Mouse (Mus musculus) embryo, embryonic 9.5 days (tissue): ENCODE results near the gene Rom1.
"Not testable (repeated sequence)": the region's sequence is repeated elsewhere in the genome, so short reads cannot be mapped to it uniquely, and the experiment has no call there.

Experiments used
- DNase-seq: peaks from one replicate; pipeline ENCODE4 v3.0.0-alpha.2; 2017; ENCODE audit errors: extremely low spot score

Rom1 gene

DNA sequence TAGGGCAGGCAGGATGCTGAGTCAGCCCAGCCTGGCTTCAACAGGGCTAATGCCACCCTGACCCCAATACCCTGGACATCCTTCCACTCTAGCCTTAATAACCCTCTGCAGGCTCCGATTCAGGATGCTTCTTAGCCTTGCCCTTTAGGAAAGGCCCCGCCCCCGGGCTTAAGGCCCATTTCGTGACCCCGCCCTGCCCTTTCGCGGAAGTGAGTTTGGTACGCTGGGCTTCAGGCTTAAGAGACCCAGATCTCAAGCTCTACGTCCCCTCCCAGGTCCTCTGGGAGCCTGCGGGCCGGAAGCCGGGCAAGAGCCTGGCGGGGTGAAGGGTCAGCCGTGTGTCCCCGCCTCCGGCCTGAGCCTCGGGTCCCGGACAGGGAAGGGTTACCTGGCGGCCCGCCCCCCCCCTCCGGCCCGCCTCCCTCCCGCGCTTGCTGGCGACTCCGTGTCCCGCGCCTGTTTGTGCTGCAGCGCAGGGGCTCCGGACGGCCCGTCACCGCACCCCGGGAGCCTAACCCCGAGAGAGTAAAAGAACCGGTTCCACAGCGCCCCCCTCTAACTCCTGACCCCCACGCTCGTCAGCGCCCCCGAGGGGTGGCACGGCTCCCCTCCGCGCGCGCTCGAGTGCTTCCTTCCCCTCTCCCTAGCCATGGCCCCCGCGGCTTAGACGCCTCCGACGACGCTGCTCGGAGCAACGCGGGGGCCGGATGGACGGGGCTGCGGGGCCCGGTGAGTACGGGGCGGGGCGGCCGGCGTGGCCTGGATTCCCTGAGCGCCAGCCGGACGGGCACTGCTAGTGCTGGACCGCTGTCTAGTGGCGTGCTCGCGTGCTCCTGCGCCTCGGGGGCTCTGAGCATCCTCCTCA lies at the start of gene Rom1, which contains the start of gene Eml3:
Gene Rom1 (minus strand): TSS at position 133 of the 865 bp plus-strand sequence.
Gene Eml3 (plus strand): TSS at position 329 of the 865 bp plus-strand sequence.
- DNase-seq = peak; percentile 91

DNA sequence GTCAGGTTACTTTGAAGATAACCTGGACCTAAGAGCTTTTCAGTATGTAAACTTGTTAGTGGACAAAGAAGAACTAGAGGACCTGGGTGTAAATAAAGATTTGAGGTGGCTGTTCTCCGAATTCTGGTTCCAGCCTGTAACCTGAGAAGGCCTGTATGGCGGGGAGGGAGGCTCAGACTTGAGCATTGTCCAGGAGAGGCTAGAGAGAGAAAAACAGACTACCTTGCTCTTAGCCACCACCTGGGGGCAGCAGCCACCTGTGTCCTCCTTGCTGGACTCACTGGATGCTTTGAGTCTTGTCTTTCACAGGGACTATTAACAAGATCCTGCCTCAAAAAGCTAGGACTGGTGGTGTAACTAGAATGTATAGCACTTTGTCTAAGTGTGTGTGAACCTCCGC lies 47.4 kb upstream of the Rom1 start:
- no peak for DNase-seq

DNA sequence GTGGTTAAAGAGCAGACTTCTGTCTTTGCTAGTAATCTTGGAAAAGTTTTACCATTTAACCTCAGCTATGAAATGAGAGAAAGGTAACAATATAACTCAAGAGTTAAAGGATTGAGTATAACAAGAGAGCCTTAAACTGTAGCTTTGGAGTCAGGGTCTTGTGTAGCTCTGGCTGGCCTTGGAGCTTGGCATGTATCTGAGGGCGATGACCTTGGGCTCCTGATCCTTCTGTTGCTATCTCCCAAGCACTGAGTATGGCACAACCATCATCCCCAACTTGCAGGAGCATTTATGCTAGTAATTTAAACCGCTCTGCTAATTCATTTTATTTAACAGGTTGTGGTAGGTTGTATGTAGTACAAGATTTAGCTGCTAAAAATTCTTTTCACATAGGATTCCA lies 46.3 kb upstream of the Rom1 start:
- no peak for DNase-seq

DNA sequence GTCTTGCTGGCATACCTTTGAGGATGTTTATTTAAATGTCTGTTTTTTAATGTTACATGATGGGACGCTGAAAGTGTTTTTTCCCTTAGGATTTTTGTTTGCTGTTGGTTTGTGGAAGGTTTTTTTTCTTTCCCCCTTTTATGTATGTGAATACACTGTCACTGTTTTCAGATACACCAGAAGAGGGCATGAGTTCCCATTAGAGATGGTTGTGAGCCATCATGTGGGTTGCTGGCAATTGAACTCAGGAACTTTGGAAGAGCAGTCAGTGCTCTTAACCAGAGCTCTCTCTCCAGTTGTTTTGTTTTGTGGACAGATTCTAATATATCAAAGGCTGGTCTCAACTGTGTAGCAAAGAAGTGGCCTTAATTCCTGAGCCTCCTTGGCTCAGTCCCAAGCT lies 45.5 kb upstream of the Rom1 start:
- no peak for DNase-seq

GRCm38 (mm10) chr19:8972491-8972890 lies 43.3 kb upstream of the Rom1 start:
- not testable (repeated sequence) for DNase-seq

- DNase-seq = no peak
These were observed 38.7 kb upstream of the Rom1 start for GRCm38 (mm10) chr19:8967893-8968292.

DNA sequence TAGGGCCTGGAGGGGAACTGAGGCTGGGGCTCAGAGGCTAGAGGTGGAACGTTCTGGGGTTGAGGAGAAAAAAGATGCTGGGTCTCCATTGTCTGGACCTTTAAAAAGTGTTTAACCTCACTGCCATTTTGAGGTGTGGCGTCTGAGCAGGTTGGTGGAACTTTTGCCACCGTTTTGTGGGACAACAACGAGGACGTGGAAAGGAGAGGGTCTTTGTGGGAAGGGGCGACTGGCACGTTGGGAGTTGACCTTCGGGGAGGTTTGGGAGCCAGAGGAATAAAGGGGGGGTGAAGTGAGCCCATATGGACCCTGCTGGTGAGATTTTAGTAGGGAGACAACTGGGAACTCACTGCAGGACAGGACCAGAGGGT lies 38.2 kb upstream of the Rom1 start:
- no peak for DNase-seq

GRCm38 (mm10) chr19:8966590-8967372 lies 37.6 kb upstream of the Rom1 start, which contains the start of gene Eef1g:
Gene Eef1g, plus strand, starts transcription at chr19:8967041.
- DNase-seq = peak; percentile 98

- no peak for DNase-seq
These were observed 37.0 kb upstream of the Rom1 start for GRCm38 (mm10) chr19:8966198-8966589.

GRCm38 (mm10) chr19:8965771-8966170 lies 36.6 kb upstream of the Rom1 start:
- no peak for DNase-seq

DNA sequence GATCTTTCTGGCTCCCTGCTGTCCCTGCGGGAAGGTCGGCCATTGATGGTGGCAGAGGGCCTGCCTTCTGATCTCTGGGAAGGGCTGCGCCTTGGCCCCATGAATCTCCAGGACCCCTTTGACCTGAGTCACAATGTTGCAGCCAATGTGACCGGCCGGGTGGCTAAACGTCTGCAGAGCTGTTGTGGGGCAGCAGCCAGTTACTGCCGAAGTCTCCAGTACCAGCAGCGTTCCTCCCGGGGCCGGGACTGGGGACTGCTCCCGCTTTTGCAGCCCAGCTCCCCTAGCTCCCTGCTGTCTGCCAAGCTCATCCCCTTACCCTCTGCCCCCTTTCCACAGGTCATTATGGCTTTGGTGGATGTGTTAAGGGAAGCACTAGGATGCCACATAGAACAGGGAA lies 35.9 kb upstream of the Rom1 start:
- no peak for DNase-seq

DNA sequence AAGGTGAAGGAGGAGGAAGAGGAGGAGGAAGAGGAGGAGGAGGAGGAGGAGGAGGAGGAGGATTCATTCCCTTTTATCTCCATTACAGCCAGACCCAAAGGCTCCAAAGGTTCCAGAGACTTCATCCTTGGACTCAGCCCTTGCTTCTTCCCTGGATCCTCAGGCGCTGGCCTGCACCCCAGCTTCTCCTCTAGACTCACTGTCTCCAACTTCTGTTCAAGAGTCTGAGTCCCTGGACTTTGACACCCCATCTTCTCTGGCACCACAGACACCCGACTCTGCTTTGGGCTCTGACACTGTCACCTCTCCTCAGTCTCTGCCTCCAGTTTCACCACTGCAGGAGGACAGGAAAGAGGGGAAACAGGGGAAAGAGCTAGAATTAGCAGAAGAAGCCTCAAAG lies 33.1 kb upstream of the Rom1 start:
- no peak for DNase-seq

DNA sequence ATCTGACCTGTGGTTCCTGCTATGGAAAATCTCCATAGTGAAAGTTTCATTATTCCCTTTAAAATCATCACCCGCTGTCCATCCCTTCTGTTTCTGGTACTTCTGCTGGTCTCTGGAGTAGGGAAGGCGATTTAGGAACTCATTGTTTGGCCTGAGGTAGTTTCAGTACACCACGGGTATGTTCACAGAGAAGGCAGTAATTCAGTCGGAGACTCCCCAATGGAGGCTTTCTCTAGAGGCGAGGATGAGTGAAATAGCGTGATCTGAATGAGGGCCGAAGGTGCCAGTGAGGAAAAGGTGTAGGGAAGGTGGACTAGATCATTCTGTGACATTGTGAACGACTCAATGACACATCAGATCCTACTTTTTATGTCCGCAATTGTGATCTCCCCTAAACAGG lies 25.0 kb upstream of the Rom1 start:
- no peak for DNase-seq

DNA sequence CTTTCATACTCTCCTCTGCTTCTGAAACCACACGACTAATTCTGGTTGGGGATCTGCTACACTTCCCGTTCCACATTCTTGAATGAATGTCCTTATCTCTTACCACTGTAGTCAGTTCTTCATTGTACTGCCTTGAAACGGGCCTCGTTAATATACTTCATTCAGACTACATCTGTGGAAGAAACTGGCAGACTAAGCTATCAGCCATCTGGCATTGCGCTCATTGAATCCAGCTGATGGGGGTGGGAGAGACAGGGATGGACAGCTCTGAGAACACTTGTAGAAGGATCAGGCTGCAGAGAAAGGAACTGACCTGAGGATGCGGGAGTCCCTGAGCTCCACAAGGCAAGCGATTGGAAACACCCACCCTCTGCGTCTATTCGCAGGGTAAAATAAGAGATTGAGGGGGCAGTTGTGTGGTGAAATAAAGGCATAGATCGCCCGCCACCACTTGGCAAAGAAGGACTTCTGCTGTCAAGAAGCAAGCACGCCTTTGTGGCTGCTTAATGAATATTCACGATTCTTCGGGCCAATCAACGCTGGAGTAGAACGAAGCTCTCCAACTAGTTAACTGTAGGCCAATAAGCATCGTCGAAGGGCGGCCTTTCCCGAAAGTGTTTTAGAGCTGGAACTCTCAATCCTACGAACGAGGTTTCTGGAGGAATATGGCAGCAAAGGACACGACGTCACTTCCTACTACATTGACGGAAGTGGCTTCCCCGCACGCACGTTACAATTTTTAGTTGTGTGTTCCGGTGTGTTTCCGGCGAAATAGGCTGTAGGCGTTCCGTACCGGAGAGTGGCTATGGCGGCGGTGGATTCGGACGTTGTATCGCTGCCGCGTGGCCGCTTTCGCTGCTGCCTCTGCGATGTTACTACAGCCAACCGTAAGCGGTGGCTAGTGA lies 24.2 kb upstream of the Rom1 start, which contains the start of gene Tut1:
Gene Tut1 (plus strand): TSS at position 713 of the 905 bp plus-strand sequence.
- DNase-seq = peak; percentile 93

DNA sequence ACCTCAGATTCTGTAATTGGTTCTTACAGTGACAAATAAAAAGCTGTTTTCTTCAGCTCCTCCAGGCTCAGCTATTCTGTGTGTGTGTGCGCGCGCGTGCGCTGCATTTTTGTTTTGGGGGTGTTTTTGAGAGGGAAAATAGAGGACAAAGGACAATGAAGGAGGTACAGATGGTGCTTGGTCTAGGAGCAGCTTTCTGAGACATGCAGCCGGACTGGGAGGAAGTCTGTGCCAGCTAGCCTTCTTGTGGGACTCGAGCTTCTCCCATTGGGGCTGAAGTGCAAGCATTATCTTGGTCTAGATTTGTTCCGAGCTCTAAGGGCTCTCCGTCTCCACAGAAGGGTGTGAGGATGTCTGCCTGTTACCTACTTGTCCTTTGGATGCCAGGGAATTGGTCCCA lies 23.1 kb upstream of the Rom1 start:
- DNase-seq = no peak

GRCm38 (mm10) chr19:8950190-8950589 lies 21.0 kb upstream of the Rom1 start:
- no peak for DNase-seq

DNA sequence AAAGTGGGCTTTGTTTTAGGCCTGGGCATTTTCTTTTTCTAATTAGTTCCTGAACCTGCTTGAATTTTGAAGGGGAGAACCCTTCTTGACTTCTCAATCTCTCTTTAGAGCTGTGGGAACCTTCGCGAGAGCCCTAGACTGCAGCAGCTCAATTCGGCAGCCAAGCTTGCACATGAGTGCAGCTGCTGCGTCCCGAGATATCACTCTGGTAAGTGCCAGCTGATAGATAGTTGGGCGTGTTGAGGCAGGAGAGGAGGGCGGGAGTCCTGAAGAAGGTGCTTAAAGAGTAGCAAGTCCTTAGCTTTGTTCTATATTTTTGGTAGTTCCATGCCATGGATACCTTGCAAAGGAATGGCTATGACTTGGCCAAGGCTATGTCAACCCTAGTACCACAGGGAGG lies 17.8 kb upstream of the Rom1 start:
- DNase-seq = no peak

DNA sequence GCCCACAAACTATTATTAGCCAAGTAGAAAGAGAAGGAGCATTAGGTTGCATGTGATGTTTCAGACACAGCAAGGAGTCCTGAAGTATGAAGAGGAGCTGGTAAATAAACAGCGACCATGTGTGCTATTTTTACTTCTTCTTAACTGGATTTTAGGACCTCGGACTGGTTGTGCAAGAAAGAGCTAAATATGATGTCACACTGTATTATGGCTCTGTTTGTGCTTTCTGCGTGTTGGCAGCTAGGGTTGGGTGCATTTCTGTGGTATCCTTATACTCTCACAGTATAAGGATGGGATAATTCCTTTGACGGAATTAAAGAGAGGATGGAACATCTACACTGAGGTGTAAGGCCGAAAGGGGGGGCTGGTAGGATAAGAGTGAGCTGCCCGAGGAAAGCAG lies 16.1 kb upstream of the Rom1 start:
- DNase-seq = no peak

DNA sequence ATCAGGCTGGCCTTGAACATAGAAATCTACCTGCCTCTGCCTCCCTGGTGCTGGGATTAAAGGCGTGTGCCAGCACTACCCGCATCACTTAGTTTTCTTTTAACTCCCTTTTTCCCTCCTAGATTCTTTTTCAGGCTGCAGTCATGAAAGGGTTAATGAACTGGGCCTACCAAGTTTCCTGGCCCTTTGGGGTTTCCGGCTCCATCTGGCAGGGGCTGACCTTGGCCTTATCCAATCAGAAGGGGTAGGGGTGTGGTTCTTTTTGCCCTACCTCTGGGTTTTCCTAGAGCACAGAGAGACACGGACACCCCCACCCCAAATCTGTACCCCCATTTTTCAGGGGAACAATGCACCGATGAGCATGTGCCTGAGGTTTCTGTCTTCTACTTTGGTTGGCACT lies 15.6 kb upstream of the Rom1 start:
- peak; percentile 53 for DNase-seq

GRCm38 (mm10) chr19:8944062-8944461 lies 14.9 kb upstream of the Rom1 start:
- DNase-seq = no peak

GRCm38 (mm10) chr19:8943047-8943446 lies 13.9 kb upstream of the Rom1 start:
- DNase-seq = no peak
